Mouse (Mus musculus) activated CD4-positive, CD25-positive, alpha-beta regulatory T cell (primary cell): Measurements from ENCODE around the gene Olfr1118. TPM values are rescaled to one million over a fixed set of nuclear protein-coding genes. Genes with fewer than 3 reads are reported as not detected.

Experiments used
- polyA plus RNA-seq, 2 experiments: library from polyadenylated mRNA; unstranded; fragments of 100-300 nt; shearing (Covaris generic); gene quantifications; one replicate each; pipeline ENCODE4 v1.2.1; 2017

Gene Olfr1118
- under 1 TPM in 1 of 2 experiments, not detected in 1; 0.09 TPM for polyA plus RNA-seq

DNA sequence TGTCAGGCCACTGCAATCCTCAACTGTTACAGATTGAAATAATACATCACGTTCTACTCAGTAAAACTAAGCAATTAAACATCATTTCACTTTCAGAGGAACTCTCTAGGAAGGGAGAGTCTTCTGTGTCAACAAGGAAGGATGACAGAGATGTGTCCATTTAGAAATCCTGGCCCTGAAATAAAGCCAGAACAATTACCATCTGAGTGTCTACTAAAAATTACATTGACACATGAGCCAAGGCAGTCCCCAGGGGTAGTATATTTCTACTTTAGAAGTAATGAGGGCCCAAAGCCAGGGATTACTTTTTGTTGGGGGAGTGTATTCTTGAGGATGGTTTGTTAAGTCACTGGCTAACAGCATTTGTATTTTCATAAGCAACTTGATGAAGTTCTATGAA, at the start of gene Olfr1118:
TSS of gene Olfr1118 (plus strand) at position 301 of the 400 bp plus-strand sequence.

DNA sequence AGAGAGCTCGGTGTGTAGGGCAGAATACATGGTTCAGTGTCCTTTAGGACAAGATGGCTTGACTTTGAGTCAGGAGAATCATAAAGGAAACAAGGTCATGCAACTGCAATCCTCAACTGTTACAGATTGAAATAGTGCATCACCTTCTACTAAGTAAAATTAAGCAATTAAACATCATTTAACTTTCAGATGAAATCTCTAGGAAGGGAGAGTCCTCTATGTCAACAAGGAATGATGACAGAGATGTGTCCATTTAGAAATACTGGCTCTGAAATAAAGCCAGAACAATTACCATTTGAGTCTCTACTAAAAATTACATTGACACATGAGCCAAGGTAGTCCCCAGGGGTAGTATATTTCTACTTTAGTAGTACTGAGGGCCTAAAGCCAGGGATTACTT, 40.1 kb upstream of the Olfr1118 start, which contains the start of gene Olfr1116:
TSS of gene Olfr1116 (plus strand) at position 301 of the 400 bp plus-strand sequence.

DNA sequence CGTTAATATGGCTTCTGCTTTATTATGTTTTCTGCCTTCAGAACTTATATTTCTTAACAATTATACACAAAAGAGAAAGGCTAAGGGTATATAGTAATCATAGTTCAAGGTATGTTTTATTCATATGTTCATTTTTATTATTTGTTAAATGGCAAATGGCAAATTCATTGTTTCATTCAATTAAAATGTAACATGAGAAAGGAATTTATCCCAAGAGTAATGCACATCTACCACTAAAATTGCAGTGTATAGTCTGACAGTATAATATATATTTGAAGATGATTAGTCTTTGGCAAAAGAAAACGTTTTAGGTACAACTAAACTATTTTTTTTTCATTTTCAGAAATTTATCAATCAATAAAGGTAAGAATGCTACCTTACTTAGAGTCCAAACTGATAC, 47.1 kb downstream of the Olfr1118 start, which contains the start of gene Olfr1120:
TSS of gene Olfr1120 (plus strand) at position 301 of the 400 bp plus-strand sequence.

Other genes starting within 250 kb of the Olfr1118 start
- gene Olfr1107, start 231.8 kb upstream of the Olfr1118 start, polyA plus RNA-seq, result not detected
- under 1 TPM in 1 of 2 experiments, not detected in 1; 0.23 TPM for gene Olfr1109, start 211.6 kb upstream of the Olfr1118 start, polyA plus RNA-seq
- gene Olfr259, start 193.0 kb upstream of the Olfr1118 start, polyA plus RNA-seq, result not detected
- not detected for gene Olfr1110, start 167.3 kb upstream of the Olfr1118 start, polyA plus RNA-seq
- gene Olfr1111, start 155.0 kb upstream of the Olfr1118 start, polyA plus RNA-seq, result not detected
- gene Olfr1112, start 119.8 kb upstream of the Olfr1118 start, polyA plus RNA-seq, result not detected
- not detected for gene Olfr1113, start 98.6 kb upstream of the Olfr1118 start, polyA plus RNA-seq
- not detected for gene Olfr1115, start 59.6 kb upstream of the Olfr1118 start, polyA plus RNA-seq
- gene Olfr1116, start 40.0 kb upstream of the Olfr1118 start, polyA plus RNA-seq, result under 1 TPM in 1 of 2 experiments, not detected in 1; 0.17 TPM
- under 1 TPM in 1 of 2 experiments, not detected in 1; 0.10 TPM for gene Olfr1120, start 47.2 kb downstream of the Olfr1118 start, polyA plus RNA-seq
- not detected for gene Olfr1121, start 62.3 kb downstream of the Olfr1118 start, polyA plus RNA-seq
- under 1 TPM in 1 of 2 experiments, not detected in 1; 0.21 TPM for gene Olfr1122, start 78.3 kb downstream of the Olfr1118 start, polyA plus RNA-seq
- under 1 TPM in 1 of 2 experiments, not detected in 1; 0.22 TPM for gene Olfr1123, start 109.1 kb downstream of the Olfr1118 start, polyA plus RNA-seq
- under 1 TPM; 0.13 to 0.14 TPM for gene Olfr1124, start 122.7 kb downstream of the Olfr1118 start, polyA plus RNA-seq
- gene Olfr1126, start 146.4 kb downstream of the Olfr1118 start, polyA plus RNA-seq, result not detected
- under 1 TPM in 1 of 2 experiments, not detected in 1; 0.27 TPM for gene Pramel7, start 189.5 kb downstream of the Olfr1118 start, polyA plus RNA-seq
- gene Pramel6, start 199.0 kb downstream of the Olfr1118 start, polyA plus RNA-seq, result not detected
- not detected for gene Olfr153, start 224.2 kb downstream of the Olfr1118 start, polyA plus RNA-seq
- gene Olfr1128, start 238.0 kb downstream of the Olfr1118 start, polyA plus RNA-seq, result not detected